Mouse (Mus musculus) kidney, embryonic 16.5 days (tissue): ENCODE data around the gene Lmtk2. TPM values are rescaled to one million over a fixed set of nuclear protein-coding genes. Genes with fewer than 3 reads are reported as not detected.

ENCODE experiments used
- ATAC-seq: fragments of 200-750 bp; cut with Nextera tagmentation; 2 replicates; pipeline ENCODE4 v1.8.0; 2017; ENCODE audit warnings: moderate TSS enrichment; ENCODE audit not compliant: low FRiP score, low TSS enrichment
- H3K27ac ChIP-seq: fragments of 300-500 bp; sonication (generic); 2 replicates; pipeline ENCODE4 v1.5.1; 2014; ENCODE audit warnings: low read length
- H3K27me3 ChIP-seq: fragments of 300-500 bp; sonication (generic); 2 replicates; pipeline ENCODE4 v1.6.1; 2014; ENCODE audit warnings: low read length, control low read depth, mixed read lengths; ENCODE audit not compliant: insufficient read depth
- H3K36me3 ChIP-seq: fragments of 300-500 bp; sonication (generic); 2 replicates; pipeline ENCODE4 v1.6.1; 2014; ENCODE audit warnings: low read length, control low read depth, mixed read lengths; ENCODE audit not compliant: insufficient read depth
- H3K4me1 ChIP-seq: fragments of 300-500 bp; sonication (generic); 2 replicates; pipeline ENCODE4 v1.6.1; 2014; ENCODE audit warnings: low read length, control low read depth, mixed read lengths; ENCODE audit not compliant: insufficient read depth
- H3K4me2 ChIP-seq: fragments of 300-500 bp; sonication (generic); replicated peaks from 2 replicates; pipeline ENCODE4 v1.6.1; 2014; ENCODE audit warnings: low read depth, low read length
- H3K4me3 ChIP-seq: fragments of 300-500 bp; sonication (generic); 2 replicates; pipeline ENCODE4 v1.5.1; 2014; ENCODE audit warnings: mild to moderate bottlenecking, low read length
- H3K9ac ChIP-seq: fragments of 300-500 bp; sonication (generic); replicated peaks from 2 replicates; pipeline ENCODE4 v1.6.1; 2014; ENCODE audit warnings: low read length
- H3K9me3 ChIP-seq: fragments of 300-500 bp; sonication (generic); 2 replicates; pipeline ENCODE4 v1.6.1; 2016; ENCODE audit warnings: low read length, control low read depth
- WGBS: fragments of 180-500 bp; shearing (Covaris S2); extraction: QIAGEN DNeasy Blood & Tissue Kit; methylation state at CpG from one replicate; pipeline ENCODE4 v1.1.7; 2014; 5-methylcytosine and 5-hydroxymethylcytosine counted together
- polyA plus RNA-seq: library from polyadenylated mRNA; unstranded; fragments of >200 nt; fragmentation: Nextera tagmentation; extraction: Ambion mirVana; gene quantifications from 2 replicates; pipeline ENCODE4 v1.2.1, GENCODE M21; 2015

Lmtk2 gene
- polyA plus RNA-seq, 1 experiment from 2014 or later: 5.6 TPM

- Histone ChIP-seq H3K9me3 (peaks cover 9% of the 10 kb centered on the region), H3K4me2 (no peak overlapping the region), H3K4me1 (no peaks in the 10 kb centered on the region), H3K4me3 (no peak overlapping the region), H3K36me3 (peaks cover 46% of the 10 kb centered on the region), H3K27ac (no peak overlapping the region), H3K9ac (no peak overlapping the region), H3K27me3 (no peaks in the 10 kb centered on the region)
- ATAC-seq: no peak
- 93% methylated on average over 10 of the region's 10 CpGs for WGBS
Observed at GRCm38 (mm10) chr5:144203398-144203959, 103.2 kb downstream of the Lmtk2 start.

GRCm38 (mm10) chr5:144204303-144204702 lies 104.1 kb downstream of the Lmtk2 start:
- no peak overlapping the region for H3K9ac ChIP-seq
- H3K36me3 ChIP-seq: peaks cover 50% of the 10 kb centered on the region
- H3K4me2 ChIP-seq: no peak overlapping the region
- WGBS: 91% methylated on average over 12 of the region's 12 CpGs
- peaks cover 9% of the 10 kb centered on the region for H3K9me3 ChIP-seq
- H3K27ac ChIP-seq: no peak overlapping the region
- no peak for ATAC-seq
- no peaks in the 10 kb centered on the region for H3K4me1 ChIP-seq
- no peaks in the 10 kb centered on the region for H3K27me3 ChIP-seq
- no peak overlapping the region for H3K4me3 ChIP-seq

GRCm38 (mm10) chr5:144204911-144205310 lies 104.7 kb downstream of the Lmtk2 start:
- H3K9ac ChIP-seq: no peak overlapping the region
- 77% methylated on average over 10 of the region's 10 CpGs for WGBS
- H3K9me3 ChIP-seq: peaks cover 9% of the 10 kb centered on the region
- H3K4me3 ChIP-seq: no peak overlapping the region
- ATAC-seq: no peak
- H3K4me2 ChIP-seq: no peak overlapping the region
- H3K27me3 ChIP-seq: no peaks in the 10 kb centered on the region
- H3K4me1 ChIP-seq: no peaks in the 10 kb centered on the region
- H3K27ac ChIP-seq: no peak overlapping the region
- H3K36me3 ChIP-seq: peaks cover 56% of the 10 kb centered on the region

- Histone ChIP-seq H3K9ac (no peak overlapping the region), H3K27ac (no peak overlapping the region), H3K4me2 (no peak overlapping the region), H3K4me3 (no peak overlapping the region), H3K36me3 (peaks cover 61% of the 10 kb centered on the region), H3K27me3 (no peaks in the 10 kb centered on the region), H3K4me1 (no peaks in the 10 kb centered on the region), H3K9me3 (peaks cover 9% of the 10 kb centered on the region)
- 89% methylated on average over 15 of the region's 15 CpGs for WGBS
- ATAC-seq: no peak
Observed at GRCm38 (mm10) chr5:144206069-144206468, 105.8 kb downstream of the Lmtk2 start.

GRCm38 (mm10) chr5:144207478-144207877 lies 107.2 kb downstream of the Lmtk2 start:
- Histone ChIP-seq H3K9me3 (peaks cover 5% of the 10 kb centered on the region), H3K36me3 (peaks cover 53% of the 10 kb centered on the region), H3K4me2 (no peak overlapping the region), H3K9ac (no peak overlapping the region), H3K27ac (no peak overlapping the region), H3K4me1 (no peaks in the 10 kb centered on the region), H3K4me3 (no peak overlapping the region), H3K27me3 (no peaks in the 10 kb centered on the region)
- 51% methylated on average over 11 of the region's 11 CpGs for WGBS
- 0 out of 2 replicates have a peak, but pooled peaks have one; percentile 43 for ATAC-seq

- no peak overlapping the region for H3K4me3 ChIP-seq
- no peak; the same call in 1 of the 2 replicates for ATAC-seq
- WGBS: 34% methylated on average over 7 of the region's 7 CpGs
Observed at GRCm38 (mm10) chr5:144214453-144214852, 114.2 kb downstream of the Lmtk2 start.

GRCm38 (mm10) chr5:144215992-144216391 lies 115.8 kb downstream of the Lmtk2 start:
- no peaks in the 10 kb centered on the region for H3K4me1 ChIP-seq
- no peaks in the 10 kb centered on the region for H3K27me3 ChIP-seq
- no peak overlapping the region for H3K4me2 ChIP-seq
- H3K9ac ChIP-seq: no peak overlapping the region
- peaks cover 17% of the 10 kb centered on the region; the same call in 1 of the 2 replicates for H3K36me3 ChIP-seq
- ATAC-seq: no peak
- H3K9me3 ChIP-seq: no peaks in the 10 kb centered on the region
- H3K27ac ChIP-seq: no peak overlapping the region
- H3K4me3 ChIP-seq: no peak overlapping the region
- 79% methylated on average over 2 of the region's 2 CpGs for WGBS

More at GRCm38 (mm10) chr5:144214453-144214852, 114.2 kb downstream of the Lmtk2 start:
- Histone ChIP-seq H3K9ac (no peak overlapping the region), H3K27ac (no peak overlapping the region), H3K9me3 (no peaks in the 10 kb centered on the region), H3K4me2 (no peak overlapping the region), H3K4me1 (no peaks in the 10 kb centered on the region), H3K27me3 (no peaks in the 10 kb centered on the region), H3K36me3 (peaks cover 33% of the 10 kb centered on the region)

- Histone ChIP-seq H3K9ac (no peak overlapping the region), H3K36me3 (0 out of 2 replicates have a peak, but pooled peaks cover 15% of the 10 kb centered on the region), H3K9me3 (no peaks in the 10 kb centered on the region), H3K4me2 (no peak overlapping the region), H3K27ac (no peak overlapping the region), H3K27me3 (no peaks in the 10 kb centered on the region), H3K4me3 (no peak overlapping the region), H3K4me1 (peaks cover 13% of the 10 kb centered on the region)
- no peak for ATAC-seq
- 86% methylated on average over 7 of the region's 7 CpGs for WGBS
Observed at GRCm38 (mm10) chr5:144218061-144218460, 117.8 kb downstream of the Lmtk2 start.

- Histone ChIP-seq H3K36me3 (0 out of 2 replicates have a peak, but pooled peaks cover 8% of the 10 kb centered on the region), H3K9me3 (no peaks in the 10 kb centered on the region), H3K4me1 (peaks cover 17% of the 10 kb centered on the region), H3K9ac (0 out of 2 replicates have a peak overlapping the region, but pooled peaks have one; percentile 0), H3K4me3 (no peak overlapping the region), H3K27ac (no peak overlapping the region), H3K27me3 (no peaks in the 10 kb centered on the region), H3K4me2 (0 out of 2 replicates have a peak overlapping the region, but pooled peaks have one; percentile 7)
- 68% methylated on average over 12 of the region's 12 CpGs for WGBS
- no peak for ATAC-seq
Observed at GRCm38 (mm10) chr5:144219306-144219705, 119.1 kb downstream of the Lmtk2 start.

- no peaks in the 10 kb centered on the region for H3K9me3 ChIP-seq
- H3K27me3 ChIP-seq: no peaks in the 10 kb centered on the region
- no peak overlapping the region for H3K4me2 ChIP-seq
- H3K9ac ChIP-seq: no peak overlapping the region
- 0 out of 2 replicates have a peak, but pooled peaks cover 3% of the 10 kb centered on the region for H3K36me3 ChIP-seq
- no peak overlapping the region for H3K27ac ChIP-seq
- H3K4me1 ChIP-seq: peaks cover 19% of the 10 kb centered on the region
- no peak overlapping the region for H3K4me3 ChIP-seq
- WGBS: 88% methylated on average over 5 of the region's 5 CpGs
- ATAC-seq: no peak
Observed at GRCm38 (mm10) chr5:144219936-144220335, 119.7 kb downstream of the Lmtk2 start.
